Mouse (Mus musculus) MEL (cell line): Measurements from ENCODE around the gene Eva1c.

Experiments used
- E2F4 ChIP-seq: IDR thresholded peaks from 2 replicates; pipeline ENCODE4 v1.6.1; 2011; ENCODE audit warnings: low read depth, low read length, improper control_type of control experiment, borderline replicate concordance
- MYB ChIP-seq: IDR thresholded peaks from 2 replicates; pipeline ENCODE4 v1.6.1; 2011; ENCODE audit warnings: mild to moderate bottlenecking, low read depth, low read length, improper control_type of control experiment
- SIN3A ChIP-seq: IDR thresholded peaks from 2 replicates; pipeline ENCODE4 v1.6.1; 2012; ENCODE audit warnings: low read length, improper control_type of control experiment, inconsistent platforms

GRCm38 (mm10) chr16:90822284-90822935 lies 4.1 kb upstream of the Eva1c start:
- no peak for TF ChIP-seq SIN3A
- TF ChIP-seq E2F4 = no peak
- TF ChIP-seq MYB = no peak
